Mouse (Mus musculus): ENCODE measurements at regions not wholly inside any gene's neighbourhood (a gene's known extent, or its start where the extent isn't known, plus 50 kb on each side); places are given as distances from the start of the nearest gene placed in this dataset.

DNA sequence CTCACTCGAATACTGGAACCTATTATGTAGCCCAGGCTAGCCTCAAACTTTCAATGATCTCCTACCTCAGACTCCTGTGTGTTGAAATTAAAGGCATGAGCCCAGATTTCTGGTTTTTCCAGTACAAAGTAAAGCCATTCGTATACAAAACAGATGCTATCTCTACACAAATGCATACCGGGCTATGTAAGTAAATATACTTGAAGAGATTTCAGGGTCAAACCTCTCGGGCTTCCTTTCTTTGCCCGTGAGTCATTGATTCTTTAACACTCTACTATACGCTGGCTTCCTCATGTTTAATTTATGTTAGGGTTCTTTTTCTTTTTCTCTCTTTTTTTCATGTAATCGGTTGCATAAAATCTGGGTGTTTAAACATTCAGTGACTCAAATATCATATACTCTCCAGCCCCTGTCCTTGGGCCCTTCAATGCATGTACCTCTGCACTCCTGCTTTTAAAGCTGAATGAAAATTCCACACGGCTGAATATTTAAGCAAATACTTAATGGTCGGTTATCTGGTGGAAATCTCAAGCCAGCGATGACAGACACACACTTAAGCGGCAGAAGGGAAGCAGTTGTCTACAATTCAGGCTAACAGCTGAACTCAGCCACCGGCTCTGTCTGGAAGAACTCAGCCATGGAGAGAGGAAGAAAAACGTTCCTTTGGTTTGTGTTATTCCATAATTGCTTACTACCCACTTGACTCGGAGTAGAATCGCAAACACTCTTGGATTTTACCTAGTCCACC lies 82.0 kb downstream of the Otx2 start:
- TF ChIP-seq USF2 (conservative IDR thresholded peaks at IDR 0.05; ENCODE audit: low read depth, low read length) (no peak), ZMIZ1 (IDR thresholded peaks at IDR 0.05; ENCODE audit: low read depth, low read length) (no peak), CTCF (conservative IDR thresholded peaks at IDR 0.05 in 1 of 2, IDR thresholded peaks at IDR 0.05 in 1 of 2; ENCODE audit: low read depth in 2 of 2, low read length in 2 of 2) (no peak), TCF12 (IDR thresholded peaks at IDR 0.05; ENCODE audit: low read depth, low read length) (no peak), JUND (conservative IDR thresholded peaks at IDR 0.05; ENCODE audit: low read depth, low read length) (no peak), CHD2 (IDR thresholded peaks at IDR 0.05; ENCODE audit: low read length) (no peak), POLR2A (IDR thresholded peaks at IDR 0.05; ENCODE audit: low read depth, low read length) (no peak), MAX (IDR thresholded peaks at IDR 0.05; ENCODE audit: low read length) (no peak), MXI1 (IDR thresholded peaks at IDR 0.05; ENCODE audit: low read depth, low read length) (no peak), USF1 (IDR thresholded peaks at IDR 0.05; ENCODE audit: low read depth, low read length) (no peak), ELF1 (IDR thresholded peaks at IDR 0.05; ENCODE audit: low read depth, low read length) (no peak)

Data from CH12.LX (cell line).